Mouse (Mus musculus) bone marrow macrophage, adult 2 months (primary cell): ENCODE data around the gene Grik4. TPM values are rescaled to one million over a fixed set of nuclear protein-coding genes. Genes with fewer than 3 reads are reported as not detected.

Experiments
- H3K27ac ChIP-seq: 2 replicates; pipeline ENCODE4 v1.5.1; 2012; ENCODE audit warnings: low read depth, low read length; ENCODE audit not compliant: insufficient read depth
- H3K4me1 ChIP-seq: 2 replicates; pipeline ENCODE4 v1.6.1; 2012; ENCODE audit warnings: low read length; ENCODE audit not compliant: control insufficient read depth, insufficient read depth
- H3K4me3 ChIP-seq: 2 replicates; pipeline ENCODE4 v1.5.1; 2012; ENCODE audit warnings: mild to moderate bottlenecking, low read length, moderate library complexity; ENCODE audit not compliant: insufficient read depth
- CTCF ChIP-seq: IDR thresholded peaks from 2 replicates; pipeline ENCODE4 v1.5.1; 2012; ENCODE audit warnings: low read depth, mild to moderate bottlenecking, low read length, moderate library complexity
- POLR2A ChIP-seq: IDR thresholded peaks from 2 replicates; pipeline ENCODE4 v1.6.1; 2012; ENCODE audit warnings: mild to moderate bottlenecking, low read depth, low read length, borderline replicate concordance
- polyA plus RNA-seq: library from polyadenylated mRNA; stranded (reverse); fragments of >200 nt; gene quantifications from 2 replicates; pipeline ENCODE4 v1.2.4, GENCODE M21; 2012; ENCODE audit not compliant: missing spikeins, insufficient read depth, insufficient read length

Grik4 gene
- polyA plus RNA-seq, 1 experiment, result 0.12 TPM

- no peak for TF ChIP-seq POLR2A
- no peak for TF ChIP-seq CTCF
- Histone ChIP-seq H3K27ac (no peak overlapping the region), H3K4me3 (no peak overlapping the region), H3K4me1 (no peaks in the 10 kb centered on the region)
Measured at GRCm38 (mm10) chr9:42530221-42531152, 413.8 kb downstream of the Grik4 start.

DNA sequence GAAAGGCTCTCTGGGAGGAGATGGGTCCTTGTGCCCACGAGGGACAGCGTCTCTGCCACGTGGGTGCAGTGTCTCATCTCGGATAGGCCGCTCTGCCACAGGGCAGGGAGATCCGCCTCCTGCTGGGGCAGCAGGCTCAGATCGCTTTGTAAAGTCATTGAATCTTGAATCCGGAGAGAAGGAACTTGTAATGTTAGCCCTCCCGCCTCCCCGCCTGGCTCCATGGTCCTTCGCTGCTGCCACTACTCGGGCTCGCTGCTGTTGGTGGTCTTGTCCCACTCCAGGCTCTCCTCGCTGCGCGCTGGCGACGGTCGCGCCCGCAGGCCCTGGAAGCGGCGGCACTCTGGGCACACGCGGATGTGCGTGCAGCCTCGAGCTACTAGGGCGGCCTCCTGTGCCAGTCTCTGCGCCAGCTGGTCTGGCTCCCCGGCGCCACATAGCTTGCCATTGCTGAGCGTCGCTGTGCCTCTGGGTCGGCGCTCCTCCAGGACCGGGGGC, 423.7 kb downstream of the Grik4 start:
- no peak for TF ChIP-seq POLR2A
- TF ChIP-seq CTCF, result no peak
- H3K27ac ChIP-seq, result no peak overlapping the region
- no peak overlapping the region for H3K4me3 ChIP-seq

GRCm38 (mm10) chr9:42518163-42518562, 426.1 kb downstream of the Grik4 start:
- TF ChIP-seq POLR2A, result no peak
- no peak for TF ChIP-seq CTCF
- Histone ChIP-seq H3K4me3 (no peak overlapping the region), H3K4me1 (no peaks in the 10 kb centered on the region), H3K27ac (no peak overlapping the region)

More for the DNA sequence above, 423.7 kb downstream of the Grik4 start:
- H3K4me1 ChIP-seq, result no peaks in the 10 kb centered on the region

DNA sequence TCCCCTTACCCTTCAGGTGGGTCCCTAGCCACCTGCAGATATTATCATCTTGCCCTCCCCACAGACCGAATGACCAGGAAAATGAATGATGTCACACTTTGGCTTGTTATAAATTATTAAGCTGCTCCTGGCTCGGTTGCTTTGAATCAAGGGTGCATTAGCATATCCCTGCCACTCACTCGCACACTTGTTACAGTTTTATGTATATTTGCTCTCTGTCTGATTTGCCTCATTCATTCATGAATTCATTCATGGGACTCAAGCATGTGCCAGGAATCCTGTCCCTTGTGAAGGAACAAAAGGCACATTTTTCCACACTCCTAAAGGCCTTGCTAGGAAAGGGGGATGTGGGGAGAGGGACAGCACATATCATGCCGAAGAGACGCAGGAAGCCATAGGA, 431.1 kb downstream of the Grik4 start:
- TF ChIP-seq CTCF (no peak), POLR2A (no peak)
- no peak overlapping the region for H3K4me3 ChIP-seq
- no peak overlapping the region for H3K27ac ChIP-seq
- no peaks in the 10 kb centered on the region for H3K4me1 ChIP-seq

- no peak overlapping the region for H3K4me3 ChIP-seq
- TF ChIP-seq POLR2A (no peak), CTCF (no peak)
- H3K4me1 ChIP-seq, result no peaks in the 10 kb centered on the region
- H3K27ac ChIP-seq, result no peak overlapping the region
Measured at GRCm38 (mm10) chr9:42512312-42512711, 432.0 kb downstream of the Grik4 start.

DNA sequence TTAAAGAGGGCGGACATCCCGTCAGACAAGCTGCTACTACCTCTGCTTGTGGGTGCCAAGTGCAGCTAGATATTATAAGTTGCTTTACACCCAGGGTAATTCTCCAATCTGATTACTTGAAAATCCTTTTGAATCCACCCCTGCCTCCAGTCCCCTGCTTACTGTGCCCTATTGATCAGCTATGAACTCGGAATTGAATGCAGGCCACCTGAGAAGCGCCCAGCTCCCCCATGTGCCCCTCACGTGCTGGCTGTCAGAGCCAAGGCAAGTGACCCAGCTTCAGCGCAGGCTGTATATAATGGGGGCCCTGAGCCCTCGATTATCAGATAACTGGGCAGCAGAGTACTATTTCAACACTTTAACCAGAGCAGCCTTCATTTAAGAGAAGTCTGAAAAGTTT, 436.1 kb downstream of the Grik4 start:
- H3K4me1 ChIP-seq, result no peaks in the 10 kb centered on the region
- H3K27ac ChIP-seq, result no peak overlapping the region
- no peak overlapping the region for H3K4me3 ChIP-seq
- no peak for TF ChIP-seq CTCF
- TF ChIP-seq POLR2A, result no peak

GRCm38 (mm10) chr9:42507709-42508108, 436.6 kb downstream of the Grik4 start, which contains the start of gene Tbcel:
Gene Tbcel (minus strand): TSS chr9:42507809.
- H3K4me1 ChIP-seq, result no peaks in the 10 kb centered on the region
- TF ChIP-seq CTCF, result no peak
- no peak for TF ChIP-seq POLR2A
- H3K27ac ChIP-seq, result no peak within 1 kb of the TSS
- no peak within 1 kb of the TSS for H3K4me3 ChIP-seq

DNA sequence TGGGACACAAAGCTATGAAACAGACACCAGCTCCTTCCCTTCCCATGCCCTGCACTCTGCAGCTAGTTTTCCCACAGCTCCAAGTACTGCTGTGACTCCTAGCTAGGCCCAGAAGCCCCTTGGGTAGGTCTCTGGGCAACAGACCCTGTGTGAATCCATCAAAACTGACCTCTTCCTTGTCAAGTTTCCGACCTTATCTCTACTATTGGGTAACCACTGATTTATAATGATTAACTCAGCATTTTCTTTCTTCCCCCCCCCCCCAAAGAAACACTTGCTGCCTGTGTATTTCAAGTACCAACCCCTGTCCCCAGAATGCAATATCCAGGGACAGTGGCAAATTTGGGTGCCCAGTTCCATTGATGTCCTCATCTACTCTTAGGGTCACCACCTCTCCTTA, 437.3 kb downstream of the Grik4 start:
- TF ChIP-seq CTCF, result no peak
- no peak for TF ChIP-seq POLR2A
- H3K4me3 ChIP-seq, result no peak overlapping the region
- H3K27ac ChIP-seq, result no peak overlapping the region
- no peaks in the 10 kb centered on the region for H3K4me1 ChIP-seq

DNA sequence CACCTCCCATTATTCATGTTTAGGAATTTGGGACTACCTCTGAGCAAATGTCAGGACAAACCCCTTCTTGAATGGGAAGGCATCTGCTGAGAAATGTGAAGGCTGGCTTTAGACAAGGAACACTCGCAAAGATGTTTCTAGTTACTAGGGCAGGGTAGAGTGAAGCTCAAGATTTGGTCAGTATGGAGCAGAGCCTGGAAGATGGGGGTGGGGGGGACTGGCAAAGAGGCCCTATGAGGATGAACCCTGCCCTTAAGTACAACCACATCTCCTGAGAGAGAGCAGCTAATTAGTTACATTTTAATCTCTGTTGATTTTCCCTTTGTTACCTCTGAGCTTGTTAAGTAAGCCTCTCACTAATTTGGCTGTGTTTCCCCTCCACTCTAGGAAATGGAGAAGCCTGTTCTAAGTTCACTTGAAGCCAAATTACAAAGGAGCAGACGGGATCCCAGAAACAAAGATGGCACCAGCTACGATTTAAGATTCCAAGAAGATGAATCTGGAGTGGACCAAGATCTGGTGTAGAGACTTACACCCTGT, 439.3 kb downstream of the Grik4 start:
- Histone ChIP-seq H3K27ac (no peak overlapping the region), H3K4me1 (no peaks in the 10 kb centered on the region), H3K4me3 (no peak overlapping the region)
- TF ChIP-seq CTCF (no peak), POLR2A (no peak)

GRCm38 (mm10) chr9:42504559-42504958, 439.7 kb downstream of the Grik4 start:
- no peaks in the 10 kb centered on the region for H3K4me1 ChIP-seq

More at GRCm38 (mm10) chr9:42504559-42504958, 439.7 kb downstream of the Grik4 start:
- Histone ChIP-seq H3K4me3 (no peak overlapping the region), H3K27ac (no peak overlapping the region)
- no peak for TF ChIP-seq CTCF
- TF ChIP-seq POLR2A, result no peak
